Mouse (Mus musculus) cortical plate, adult 2 months (tissue): ENCODE results near the gene 2900026A02Rik. TPM values are rescaled to one million over a fixed set of nuclear protein-coding genes. Genes with fewer than 3 reads are reported as not detected.
A peak's percentile ranks its signal among the peaks of the same experiment; 100 is the strongest.
"Not testable (repeated sequence)": the region's sequence is repeated elsewhere in the genome, so short reads cannot be mapped to it uniquely, and the experiment has no call there.

Experiments
- H3K27ac ChIP-seq: fragments of 200-500 bp; 2 replicates; pipeline ENCODE4 v1.5.1; 2012; ENCODE audit warnings: low read length, control low read depth, inconsistent platforms; ENCODE audit not compliant: insufficient read depth
- H3K4me1 ChIP-seq: fragments of 200-500 bp; 2 replicates; pipeline ENCODE4 v1.6.1; 2011; ENCODE audit warnings: low read length; ENCODE audit not compliant: control insufficient read depth, insufficient read depth
- H3K4me3 ChIP-seq: fragments of 200-500 bp; 2 replicates; pipeline ENCODE4 v1.5.1; 2011; ENCODE audit warnings: mild to moderate bottlenecking, low read length, control low read depth; ENCODE audit not compliant: insufficient read depth
- CTCF ChIP-seq: fragments of 200-500 bp; IDR thresholded peaks from 2 replicates; pipeline ENCODE4 v1.5.1; 2011; ENCODE audit warnings: mild to moderate bottlenecking, control low read depth, low read length; ENCODE audit not compliant: insufficient read depth; ENCODE audit errors: extremely low read depth
- POLR2A ChIP-seq: fragments of 200-500 bp; IDR thresholded peaks from 2 replicates; pipeline ENCODE4 v1.6.1; 2011; ENCODE audit warnings: mild to moderate bottlenecking, low read length, control low read depth; ENCODE audit not compliant: insufficient read depth; ENCODE audit errors: extremely low read depth
- polyA plus RNA-seq: library from polyadenylated mRNA; depleted of rRNA; stranded (reverse); fragments of >200 nt; gene quantifications from 2 replicates; pipeline ENCODE4 v1.2.3, GENCODE M21; 2012

2900026A02Rik gene
- polyA plus RNA-seq, 1 experiment, result 25.4 TPM

DNA sequence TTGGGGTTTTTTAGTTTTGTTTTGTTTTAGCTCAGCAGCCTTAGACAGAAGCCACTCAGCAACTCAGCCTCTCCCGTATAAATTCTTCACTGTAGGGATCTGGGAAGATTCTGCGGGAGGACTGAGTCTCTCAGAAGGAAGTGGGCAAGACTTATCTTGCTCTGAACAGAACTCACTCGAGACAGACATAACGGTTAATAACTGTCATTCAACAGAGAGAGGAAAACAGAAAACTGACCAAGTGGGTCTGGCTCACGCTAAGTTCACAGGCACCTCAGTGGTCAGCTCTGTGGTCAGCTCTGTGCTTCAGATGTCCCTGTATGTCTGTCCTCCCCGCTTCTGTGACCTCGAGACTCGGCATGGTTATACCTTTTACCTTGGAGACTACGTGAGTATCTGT is 101.7 kb downstream of the 2900026A02Rik start:
- Histone ChIP-seq H3K4me3 (no peak overlapping the region), H3K4me1 (peaks cover 20% of the 10 kb centered on the region), H3K27ac (no peak overlapping the region)
- TF ChIP-seq POLR2A (no peak), CTCF (no peak)

DNA sequence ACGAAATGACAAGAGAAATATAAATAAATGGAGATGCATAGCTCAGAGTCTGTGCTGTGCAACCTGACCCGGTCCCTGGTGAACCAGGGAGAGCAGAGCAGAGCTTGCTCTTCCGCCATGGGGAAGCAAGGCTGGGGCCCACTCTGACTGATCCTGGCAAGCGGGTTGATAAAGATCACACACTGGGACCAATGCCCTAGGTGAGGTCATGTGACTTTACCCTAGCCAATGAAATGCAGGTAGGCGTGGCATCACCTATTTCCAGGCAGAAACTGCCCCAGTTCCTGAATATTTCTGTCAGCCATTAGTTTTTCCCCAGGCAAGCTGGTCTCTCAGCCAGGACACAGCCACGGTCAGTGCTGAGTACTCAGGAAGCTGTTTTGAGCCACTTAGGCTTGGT is 102.3 kb downstream of the 2900026A02Rik start:
- no peak for TF ChIP-seq POLR2A
- TF ChIP-seq CTCF, result no peak
- Histone ChIP-seq H3K4me3 (no peak overlapping the region), H3K4me1 (peaks cover 21% of the 10 kb centered on the region), H3K27ac (no peak overlapping the region)

DNA sequence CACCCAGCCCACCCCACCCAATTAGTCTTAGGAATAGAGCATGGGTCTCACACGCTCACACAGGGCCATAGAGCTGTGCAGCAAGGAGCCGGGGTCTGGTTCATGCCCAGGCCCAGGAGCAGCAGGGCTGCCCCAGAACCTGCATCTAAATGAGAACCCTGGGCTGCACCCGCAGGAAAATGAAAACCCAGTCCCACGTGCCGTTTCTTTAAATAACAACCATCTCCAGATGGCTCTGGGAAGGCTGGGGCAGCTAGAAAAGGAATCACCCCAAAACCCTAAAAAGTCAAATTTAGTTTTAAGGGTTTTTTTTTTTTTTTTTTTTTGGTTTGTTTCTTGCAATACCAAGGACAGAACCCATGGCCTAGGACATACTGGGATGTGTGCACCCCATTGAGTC is 103.7 kb downstream of the 2900026A02Rik start:
- TF ChIP-seq POLR2A (no peak), CTCF (no peak)
- no peak overlapping the region for H3K4me3 ChIP-seq
- no peak overlapping the region for H3K27ac ChIP-seq
- H3K4me1 ChIP-seq, result peaks cover 25% of the 10 kb centered on the region

DNA sequence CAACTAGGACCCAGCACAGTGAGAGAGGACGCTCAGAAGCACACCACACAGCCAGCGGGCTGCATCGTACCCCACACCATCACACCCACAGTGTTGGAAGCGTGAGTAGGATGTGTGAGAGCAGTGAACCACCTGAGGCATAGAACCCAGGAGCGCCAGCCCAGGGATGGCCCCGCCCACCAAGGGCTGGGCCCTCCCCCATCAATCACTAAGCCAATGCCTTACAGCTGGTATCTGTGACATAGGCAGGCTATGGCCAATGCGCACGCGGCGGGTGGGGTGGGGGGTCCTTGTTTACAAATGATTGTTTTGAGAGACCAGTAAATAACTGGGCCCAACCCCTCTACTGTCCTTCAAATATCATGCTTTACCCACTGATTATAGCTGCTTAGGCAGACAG is 105.1 kb downstream of the 2900026A02Rik start:
- Histone ChIP-seq H3K4me1 (peaks cover 27% of the 10 kb centered on the region), H3K27ac (no peak overlapping the region), H3K4me3 (no peak overlapping the region)
- TF ChIP-seq POLR2A (no peak), CTCF (no peak)

DNA sequence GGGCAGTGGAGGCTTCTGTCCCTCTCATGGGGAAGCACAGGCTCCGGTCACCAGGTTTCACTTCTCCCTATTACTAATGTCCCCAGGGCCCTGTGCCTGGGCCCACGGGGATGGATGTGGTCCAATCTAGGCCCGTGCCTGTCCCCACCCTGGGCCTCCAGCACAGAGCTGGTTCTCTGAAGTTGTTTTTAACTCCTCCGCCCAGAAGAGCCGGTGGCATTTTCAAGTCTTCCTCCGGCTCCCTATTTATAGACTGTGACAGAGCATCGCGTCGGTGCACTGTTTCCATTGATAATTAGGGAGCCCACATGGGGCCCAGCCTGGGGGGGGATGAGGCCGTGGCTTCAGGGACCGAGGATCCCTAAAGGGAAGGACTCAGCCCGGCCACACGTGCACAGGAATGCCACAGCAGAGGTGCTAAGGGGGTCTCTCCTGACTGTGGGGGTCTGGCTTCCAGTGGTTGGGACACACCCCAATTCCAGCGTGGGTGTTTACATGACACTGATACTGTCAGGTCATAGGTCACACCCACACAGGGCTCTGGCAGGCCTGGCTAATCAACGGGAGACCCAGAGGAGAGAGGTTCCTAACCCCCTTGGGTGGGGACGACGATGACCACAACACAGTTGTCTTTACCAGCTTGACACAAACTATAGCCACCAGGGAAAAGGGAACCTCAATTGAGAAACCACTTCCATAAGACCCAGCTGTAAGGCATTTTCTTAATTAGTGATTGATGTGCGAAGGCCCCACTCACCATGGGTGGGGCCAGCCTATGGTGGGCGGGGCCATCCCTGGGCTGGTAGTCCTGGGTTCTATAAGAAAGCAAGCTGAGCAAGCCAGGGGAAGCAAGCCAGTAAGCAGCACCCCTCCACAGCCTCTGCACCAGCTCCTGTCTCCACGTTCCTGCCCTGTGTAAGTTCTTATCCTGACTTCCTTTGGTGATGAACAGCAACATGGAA is 106.5 kb downstream of the 2900026A02Rik start:
- H3K27ac ChIP-seq, result peak overlapping the region; percentile 90
- TF ChIP-seq CTCF (no peak), POLR2A (no peak)

DNA sequence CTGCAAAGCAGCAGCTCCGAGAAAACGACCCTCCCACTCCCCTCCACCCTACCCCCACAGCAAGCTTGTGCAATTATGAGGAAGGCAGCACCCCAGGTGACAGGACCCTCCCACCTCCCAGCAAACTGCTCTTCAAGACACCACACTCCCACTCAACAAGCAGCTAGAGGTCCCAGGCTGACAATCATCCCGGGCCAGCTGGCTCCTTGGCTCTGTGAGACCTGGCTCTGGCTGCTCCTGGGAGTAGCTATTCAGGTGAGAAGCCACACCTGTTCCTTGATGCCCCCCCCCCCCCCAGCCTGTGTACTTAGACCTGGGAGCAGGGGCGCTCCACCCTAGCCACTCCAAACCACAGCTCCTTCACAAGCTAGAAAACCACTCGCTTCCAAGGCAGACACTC is 107.9 kb downstream of the 2900026A02Rik start:
- TF ChIP-seq CTCF, result no peak
- no peak for TF ChIP-seq POLR2A
- Histone ChIP-seq H3K27ac (no peak overlapping the region), H3K4me1 (peaks cover 20% of the 10 kb centered on the region)

More for the DNA sequence above, 106.5 kb downstream of the 2900026A02Rik start:
- H3K4me1 ChIP-seq, result peaks cover 23% of the 10 kb centered on the region
- no peak overlapping the region for H3K4me3 ChIP-seq

DNA sequence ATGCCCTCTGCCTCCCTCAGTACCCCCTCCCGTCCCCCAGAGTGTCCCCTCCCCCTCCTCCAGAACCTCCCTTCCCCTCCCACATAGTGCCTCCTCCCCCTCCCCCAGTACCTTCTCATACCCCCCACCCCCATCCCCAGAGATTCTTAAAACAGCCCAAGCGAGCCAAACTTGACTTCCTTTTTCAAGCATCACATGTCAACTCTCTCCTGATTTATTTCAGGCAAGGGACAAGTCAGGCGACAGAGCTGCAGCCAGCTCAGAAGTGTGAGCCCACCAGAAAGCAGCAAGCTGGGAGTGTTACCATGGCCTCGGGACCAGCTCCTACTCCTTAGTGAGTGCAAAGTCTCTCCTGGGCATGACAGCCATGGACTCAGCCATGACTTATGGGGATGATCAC is 109.7 kb downstream of the 2900026A02Rik start:
- peaks cover 21% of the 10 kb centered on the region for H3K4me1 ChIP-seq
- H3K4me3 ChIP-seq, result no peak overlapping the region
- TF ChIP-seq CTCF (no peak), POLR2A (no peak)
- 0 out of 2 replicates have a peak overlapping the region, but pooled peaks have one; percentile 39 for H3K27ac ChIP-seq

More for the DNA sequence above, 107.9 kb downstream of the 2900026A02Rik start:
- no peak overlapping the region for H3K4me3 ChIP-seq

DNA sequence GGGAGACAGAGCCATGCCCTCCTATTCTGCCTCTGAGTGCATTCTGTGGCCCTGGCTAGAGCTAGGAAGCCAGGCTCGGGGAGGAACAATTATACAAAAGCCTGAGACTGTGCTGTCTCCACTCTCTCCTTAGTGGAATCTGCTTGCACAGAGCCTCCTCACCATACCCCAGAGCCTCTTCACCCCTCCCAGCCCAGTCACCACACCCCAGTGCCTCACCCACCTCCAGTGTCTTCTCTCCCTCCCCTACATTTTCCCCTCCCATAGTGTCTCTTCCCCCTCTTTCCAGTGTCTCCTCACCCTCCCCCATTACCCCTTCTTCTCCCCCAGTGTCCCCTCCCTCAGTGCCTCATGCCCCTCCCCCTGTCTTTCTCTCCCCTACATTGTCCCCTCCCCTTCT is 110.1 kb downstream of the 2900026A02Rik start:
- H3K4me1 ChIP-seq, result peaks cover 20% of the 10 kb centered on the region
- no peak overlapping the region for H3K4me3 ChIP-seq
- H3K27ac ChIP-seq, result no peak overlapping the region; the same call in 1 of the 2 replicates
- TF ChIP-seq CTCF, result no peak
- no peak for TF ChIP-seq POLR2A

DNA sequence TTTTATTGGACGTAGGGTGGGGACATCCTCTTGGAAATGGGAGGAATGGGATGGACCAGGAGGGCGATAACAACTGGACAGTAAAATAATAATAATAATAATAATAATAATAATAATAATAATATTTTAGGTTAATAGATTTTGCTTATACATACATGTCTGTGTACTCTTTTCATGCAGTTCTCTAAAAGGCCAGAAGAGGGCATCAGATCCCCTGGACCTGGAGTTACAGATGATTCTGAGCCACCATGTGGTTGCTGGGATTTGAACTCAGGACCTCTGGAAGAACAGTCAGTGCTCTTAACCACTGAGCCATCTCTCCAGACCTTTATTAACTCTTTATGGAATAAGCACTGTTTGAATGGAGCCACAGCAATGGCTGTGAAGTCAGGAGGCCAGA is 111.4 kb downstream of the 2900026A02Rik start:
- TF ChIP-seq CTCF, result peak; percentile 28; the same call in 1 of the 2 replicates
- not testable (repeated sequence) for H3K4me3 ChIP-seq, H3K27ac ChIP-seq
- H3K4me1 ChIP-seq, result peaks cover 21% of the 10 kb centered on the region
